Mouse (Mus musculus): ENCODE measurements around the gene Zfp580.
"Not testable (repeated sequence)": the region's sequence is repeated elsewhere in the genome, so short reads cannot be mapped to it uniquely, and the experiment has no call there.

The Zfp580 gene

DNA sequence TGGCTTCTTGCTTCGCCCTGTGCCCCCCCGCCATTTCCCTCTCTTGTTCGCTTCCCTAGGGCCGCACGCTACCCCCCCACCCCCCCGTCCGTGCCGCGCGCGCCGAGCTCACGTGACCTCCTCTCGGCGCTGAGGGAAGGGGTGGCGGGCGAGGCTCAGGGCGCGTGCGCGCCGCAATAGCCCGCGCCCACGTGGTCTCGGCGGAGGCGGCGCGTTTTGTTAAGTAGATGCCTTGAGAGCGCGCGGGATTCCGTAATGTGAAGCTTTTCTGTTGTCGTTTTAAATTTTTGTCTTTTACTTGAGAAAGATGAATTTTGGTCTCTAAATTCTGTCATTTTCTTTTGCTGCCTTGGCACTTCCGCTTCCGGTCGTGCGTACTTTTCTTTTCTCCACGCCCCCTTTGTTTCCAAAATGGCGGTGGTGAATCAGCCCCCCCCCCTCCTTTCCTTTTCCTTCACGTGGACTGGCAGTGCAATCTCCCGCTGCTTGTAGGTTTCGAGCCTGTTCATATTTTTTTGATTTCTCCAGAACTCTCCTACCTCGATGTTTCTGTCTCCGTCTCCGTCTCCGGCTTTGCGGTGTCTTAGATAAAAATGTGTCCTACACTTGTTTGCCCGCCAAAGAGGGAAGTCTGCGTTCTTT is 11.1 kb downstream of the Zfp580 start:
- peak; percentile 92 for DNase-seq (ENCODE audit: low read depth, low spot score)

DNA sequence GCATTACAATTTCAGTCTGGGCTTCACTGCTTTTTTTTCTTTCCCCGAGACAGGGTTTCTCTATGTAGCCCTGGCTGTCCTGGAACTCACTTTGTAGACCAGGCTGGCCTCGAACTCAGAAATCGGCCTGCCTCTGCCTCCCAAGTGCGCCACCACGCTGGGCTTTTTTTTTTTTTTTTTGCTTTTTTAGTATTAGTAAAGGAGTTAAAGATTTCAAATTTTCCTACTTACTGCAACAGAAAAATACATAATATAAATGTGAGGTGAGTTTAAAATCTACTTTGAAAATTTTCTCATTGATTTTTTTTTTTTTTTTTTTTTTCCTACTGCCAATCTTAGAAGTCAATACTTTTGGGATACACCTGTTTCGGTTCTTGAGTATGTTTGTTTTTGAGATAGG is 13.5 kb downstream of the Zfp580 start:
- no peak for DNase-seq (ENCODE audit: low read depth, low spot score)

DNA sequence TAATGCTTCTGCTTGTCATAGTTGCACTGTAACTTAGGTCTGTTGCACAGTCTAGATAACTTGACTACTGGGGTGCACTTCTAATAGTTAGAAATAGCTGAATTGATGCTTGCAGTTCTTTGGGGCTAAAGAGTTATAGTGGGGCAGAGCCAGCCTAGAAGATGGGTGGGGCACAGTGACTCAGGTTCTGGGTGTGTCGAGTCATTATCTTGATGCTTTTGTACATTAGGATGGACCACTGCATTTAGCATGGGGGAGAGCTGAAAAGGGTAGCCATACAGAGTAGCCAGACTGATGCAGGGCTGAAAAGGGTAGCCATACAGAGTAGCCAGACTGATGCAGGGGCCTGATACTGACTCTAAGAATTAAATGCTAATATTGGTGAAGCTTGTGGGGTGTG is 22.2 kb downstream of the Zfp580 start:
- no peak for DNase-seq (ENCODE audit: low read depth, low spot score)

DNA sequence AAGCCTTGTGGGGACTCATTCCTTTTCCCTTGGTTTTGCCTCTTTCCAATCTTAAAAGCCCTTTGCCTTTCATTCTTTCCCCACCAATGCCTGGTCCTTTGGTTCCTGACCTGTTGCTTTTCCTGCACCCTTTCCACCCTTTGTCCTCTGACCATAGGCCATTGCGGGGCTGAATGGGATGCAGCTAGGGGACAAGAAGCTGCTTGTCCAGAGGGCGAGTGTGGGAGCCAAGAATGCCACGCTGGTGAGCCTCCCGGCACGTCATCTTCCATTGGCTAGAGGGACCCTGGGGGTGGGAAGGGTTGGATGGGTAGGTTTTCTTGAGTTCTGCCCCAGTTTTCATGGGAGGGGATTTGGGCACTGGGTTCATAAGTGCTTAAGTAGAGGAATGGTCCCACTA is 23.6 kb downstream of the Zfp580 start:
- no peak for DNase-seq (ENCODE audit: low read depth, low spot score)

DNA sequence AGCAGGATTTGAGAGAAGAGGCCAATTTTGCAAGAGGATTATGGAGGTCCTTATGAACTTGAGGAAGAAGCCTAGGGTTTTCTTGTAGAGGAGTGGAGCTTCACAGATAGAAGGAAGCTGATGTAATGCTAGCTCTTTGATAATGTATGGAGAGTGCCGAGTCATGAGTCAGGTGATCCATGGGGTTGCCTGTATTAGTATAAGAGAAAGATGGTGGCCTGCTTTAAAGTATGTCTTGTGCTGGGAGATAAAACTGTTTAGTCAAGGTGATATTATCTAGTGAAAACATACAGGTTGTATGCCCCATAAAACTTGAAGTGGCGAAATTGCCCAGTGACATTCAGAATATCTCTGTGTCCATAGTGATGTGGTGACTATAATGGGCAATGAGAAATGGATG is 25.6 kb downstream of the Zfp580 start:
- DNase-seq (ENCODE audit: low read depth, low spot score): no peak

DNA sequence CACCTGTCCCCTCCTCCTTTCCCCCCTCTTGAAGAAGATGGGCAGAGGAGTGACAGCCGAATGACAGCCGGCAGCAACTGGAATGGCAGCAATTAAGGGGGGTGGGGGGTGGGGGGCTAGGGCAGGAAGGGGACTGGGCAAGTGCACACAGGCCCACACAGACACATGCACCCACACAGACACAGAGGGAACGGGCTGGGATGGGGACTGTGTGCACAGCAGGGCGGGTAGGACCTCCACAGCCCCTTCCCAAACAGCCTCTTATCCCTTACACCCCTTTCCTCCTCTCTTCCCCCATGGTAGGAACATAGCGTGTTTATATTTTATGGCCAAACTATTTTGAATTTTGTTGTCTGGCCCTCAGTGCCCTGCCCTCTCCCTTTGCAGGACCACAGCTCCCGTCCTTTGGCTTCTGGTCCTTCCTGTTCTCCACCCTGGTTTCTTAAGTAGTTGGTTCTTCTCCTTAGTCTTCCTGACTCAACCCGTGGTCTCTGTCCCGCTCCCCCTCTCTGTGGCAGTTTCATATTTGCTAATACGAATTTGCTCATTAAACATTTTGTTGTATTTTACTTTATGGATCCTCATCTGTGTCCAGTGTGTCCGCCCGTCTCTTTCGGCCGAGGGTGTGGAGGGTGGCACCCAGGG is 28.1 kb downstream of the Zfp580 start:
- not testable (repeated sequence) for DNase-seq (ENCODE audit: low read depth, low spot score)

DNA sequence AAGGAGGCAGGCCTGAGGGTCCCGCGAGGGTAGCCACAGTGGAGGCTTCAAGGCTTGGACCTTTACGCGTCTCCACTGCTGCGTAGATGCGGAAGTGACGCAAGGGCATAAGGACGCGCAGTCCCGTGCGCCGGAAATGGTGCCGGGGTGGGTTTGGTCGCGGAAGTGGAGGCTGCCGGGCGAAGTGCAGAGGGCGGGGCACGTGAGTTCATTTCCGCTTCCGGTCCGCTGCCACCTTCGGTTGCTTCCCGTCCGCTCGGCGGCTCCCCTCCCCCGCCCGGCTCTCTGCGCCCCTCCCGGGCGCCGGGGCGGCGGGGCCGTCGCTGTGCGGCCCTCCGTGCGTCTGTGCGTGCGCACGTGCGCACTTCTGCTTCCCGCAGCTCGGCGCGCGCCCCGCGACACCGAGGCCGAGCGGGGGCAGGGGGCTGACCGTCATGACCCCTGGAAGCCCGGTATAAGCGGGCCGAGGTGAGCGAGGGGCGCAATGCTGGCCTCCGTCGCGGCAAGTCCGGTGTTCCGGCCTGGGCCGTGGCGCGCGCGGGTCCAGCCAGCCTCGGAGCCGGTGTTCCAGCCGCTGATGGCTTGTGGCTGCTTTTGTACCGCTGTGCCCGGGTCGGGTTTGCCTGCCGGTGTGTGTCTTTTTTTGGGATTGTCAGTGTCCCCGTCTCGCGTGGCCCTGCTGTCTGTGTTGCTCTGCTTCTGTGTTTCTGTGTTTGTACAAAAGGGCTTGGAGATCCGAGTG is 28.8 kb downstream of the Zfp580 start, which contains the start of gene Epn1:
Gene Epn1 (plus strand): TSS at position 226 of the 742 bp plus-strand sequence.
- peak; percentile 98 for DNase-seq (ENCODE audit: low read depth, low spot score)

DNA sequence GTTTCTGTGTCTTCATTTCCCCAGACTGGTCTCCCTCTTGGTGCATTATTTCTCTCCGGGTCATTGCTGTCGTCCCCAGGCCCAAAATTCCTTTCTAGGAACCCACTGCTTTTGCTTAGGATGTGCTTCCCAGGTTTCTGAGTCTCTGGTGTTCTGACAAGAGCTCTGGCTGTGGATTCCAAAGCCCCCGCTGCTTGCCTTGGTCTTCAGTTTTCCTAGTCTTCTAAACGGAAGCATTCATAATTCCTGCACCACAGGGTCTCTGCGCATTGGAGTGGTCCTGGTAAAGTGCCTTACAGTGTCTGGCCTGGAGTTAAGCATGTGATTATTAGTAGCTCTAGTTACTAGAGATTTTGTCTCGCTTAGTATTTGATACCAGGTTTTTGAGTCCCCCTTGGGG is 29.5 kb downstream of the Zfp580 start:
- no peak for DNase-seq (ENCODE audit: low read depth, low spot score)

DNA sequence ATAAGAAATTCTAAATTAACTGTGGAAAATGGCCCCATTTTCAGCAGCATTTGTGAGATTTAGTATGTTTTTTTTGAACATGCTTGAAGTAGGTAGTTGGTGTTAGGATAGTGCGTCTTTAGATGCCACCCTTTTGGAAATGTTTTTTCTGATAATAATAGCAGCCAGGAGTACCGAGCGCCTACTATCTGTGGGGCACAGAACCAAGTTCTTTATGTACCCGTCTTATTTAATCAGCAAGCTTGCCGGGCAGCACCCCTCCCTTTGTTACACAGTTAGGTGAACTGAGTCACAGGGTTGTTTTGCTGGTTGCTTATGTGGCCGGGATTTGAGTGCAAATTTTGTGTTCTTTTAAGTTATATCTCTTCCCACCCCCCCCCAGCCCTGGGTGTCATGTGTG is 29.9 kb downstream of the Zfp580 start:
- DNase-seq (ENCODE audit: low read depth, low spot score): no peak

DNA sequence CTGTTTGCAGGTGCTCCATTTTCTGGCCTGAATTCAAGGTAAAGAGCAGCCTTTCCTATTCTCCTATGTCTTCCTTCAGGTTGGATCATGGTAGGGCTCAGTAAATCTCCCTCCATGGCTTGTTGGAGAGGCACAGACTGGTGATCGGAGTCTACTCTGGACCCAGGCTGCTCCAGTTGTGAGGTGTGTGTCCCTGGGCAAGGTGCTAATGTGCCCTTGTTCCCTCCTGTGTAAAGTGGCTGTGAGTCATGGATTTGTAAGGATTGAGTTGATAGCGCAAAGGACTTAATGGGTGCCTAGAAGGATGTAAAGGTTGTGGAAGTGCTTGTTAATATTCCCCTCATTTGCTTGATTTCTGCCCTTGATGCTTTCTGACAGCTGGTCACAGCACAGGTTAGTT is 30.6 kb downstream of the Zfp580 start:
- no peak for DNase-seq (ENCODE audit: low read depth, low spot score)

DNA sequence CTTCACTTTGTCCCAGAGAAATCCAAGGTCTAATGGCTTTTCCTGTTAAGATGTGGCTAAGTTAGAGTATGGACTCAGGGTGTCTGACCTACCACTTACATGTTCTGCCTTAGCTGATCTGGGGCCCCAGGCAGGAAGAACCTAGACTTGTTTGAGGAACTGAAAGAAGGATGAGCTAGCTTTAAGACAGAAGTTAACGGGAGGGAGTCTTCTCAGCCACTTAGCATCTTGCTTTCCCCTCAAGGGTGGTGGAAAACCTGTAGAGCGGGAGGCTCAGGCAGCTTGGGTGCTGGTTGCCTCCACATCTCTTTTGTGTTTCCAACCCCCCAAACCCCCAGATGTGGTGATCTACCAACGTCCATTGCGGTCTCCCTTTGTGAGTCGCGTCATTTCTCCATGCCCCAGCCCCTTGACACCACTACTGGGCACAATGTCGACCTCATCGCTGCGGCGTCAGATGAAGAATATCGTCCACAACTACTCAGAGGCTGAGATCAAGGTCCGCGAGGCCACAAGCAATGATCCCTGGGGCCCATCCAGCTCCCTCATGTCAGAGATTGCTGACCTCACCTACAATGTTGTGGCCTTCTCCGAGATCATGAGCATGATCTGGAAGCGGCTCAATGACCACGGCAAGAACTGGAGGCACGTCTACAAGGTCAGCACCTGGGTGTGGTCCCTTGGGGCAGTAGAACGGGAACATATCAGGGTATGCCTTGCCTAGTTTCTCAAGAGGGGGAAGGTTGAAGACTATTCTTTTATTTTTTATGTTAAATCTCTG is 32.2 kb downstream of the Zfp580 start:
- no peak for DNase-seq (ENCODE audit: low read depth, low spot score)

DNA sequence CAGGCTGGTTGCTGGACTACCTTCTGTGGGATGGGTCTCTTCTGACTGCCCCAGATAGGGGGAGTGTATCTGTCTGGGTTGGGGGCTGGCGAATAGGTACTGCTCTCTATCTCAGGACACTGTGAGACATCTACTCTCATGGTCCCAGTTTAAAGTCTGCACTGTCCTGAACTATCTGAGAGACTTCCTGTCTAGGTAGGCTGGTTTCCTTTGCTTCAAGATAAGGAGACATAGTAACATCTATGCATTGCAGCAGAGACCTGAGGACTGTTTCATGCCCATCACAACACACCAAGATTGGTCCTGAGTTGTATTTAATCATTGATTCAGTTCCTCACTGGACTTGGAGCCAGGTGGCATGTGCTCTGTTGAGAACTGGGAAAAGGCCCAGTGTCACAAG is 34.2 kb downstream of the Zfp580 start:
- no peak for DNase-seq (ENCODE audit: low read depth, low spot score)

DNA sequence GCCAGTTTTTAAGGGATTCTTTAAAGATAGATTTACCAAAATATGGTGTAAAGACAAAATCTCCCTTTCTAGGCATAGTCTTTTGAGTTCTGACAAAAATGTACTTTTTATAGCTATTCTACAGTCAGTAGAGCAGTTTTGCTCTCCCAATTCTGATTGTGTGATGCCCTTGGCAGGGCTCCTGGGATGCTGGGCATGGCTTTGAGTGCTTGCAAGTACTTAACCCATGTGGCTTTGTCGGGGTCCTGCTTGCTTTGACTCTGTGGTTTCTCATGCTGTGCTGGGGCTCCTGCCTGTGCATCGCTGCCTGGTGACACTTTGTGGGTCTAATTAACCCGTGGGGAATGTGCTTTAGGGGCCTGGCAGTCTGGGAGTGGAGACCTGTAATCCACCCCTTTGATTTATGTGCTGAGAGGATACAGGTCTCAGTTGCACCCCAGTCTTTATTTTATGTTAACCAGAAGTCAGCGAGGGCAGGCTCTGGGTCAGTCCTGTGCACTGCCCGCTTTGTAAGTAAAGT is 35.6 kb downstream of the Zfp580 start:
- DNase-seq (ENCODE audit: low read depth, low spot score): no peak

DNA sequence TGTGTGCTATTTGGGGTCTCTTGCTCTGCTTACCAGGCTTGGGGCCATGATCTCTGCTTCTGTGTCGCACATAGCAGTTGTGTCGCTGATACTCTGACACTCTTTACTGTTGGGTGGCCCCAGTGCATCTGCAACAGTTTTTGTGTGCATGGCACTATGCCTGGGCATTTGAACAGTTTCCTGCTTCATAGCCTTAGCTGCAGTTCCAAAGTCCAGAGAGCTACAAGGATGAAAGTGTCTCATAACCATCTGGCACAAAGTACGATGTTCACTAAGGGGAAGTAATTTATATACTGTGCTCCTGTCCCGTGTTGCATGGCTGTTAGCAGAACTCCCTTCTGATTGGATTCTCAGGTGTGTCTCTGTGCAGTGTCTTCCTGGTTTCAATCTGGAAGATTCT is 36.5 kb downstream of the Zfp580 start:
- DNase-seq (ENCODE audit: low read depth, low spot score): no peak

DNA sequence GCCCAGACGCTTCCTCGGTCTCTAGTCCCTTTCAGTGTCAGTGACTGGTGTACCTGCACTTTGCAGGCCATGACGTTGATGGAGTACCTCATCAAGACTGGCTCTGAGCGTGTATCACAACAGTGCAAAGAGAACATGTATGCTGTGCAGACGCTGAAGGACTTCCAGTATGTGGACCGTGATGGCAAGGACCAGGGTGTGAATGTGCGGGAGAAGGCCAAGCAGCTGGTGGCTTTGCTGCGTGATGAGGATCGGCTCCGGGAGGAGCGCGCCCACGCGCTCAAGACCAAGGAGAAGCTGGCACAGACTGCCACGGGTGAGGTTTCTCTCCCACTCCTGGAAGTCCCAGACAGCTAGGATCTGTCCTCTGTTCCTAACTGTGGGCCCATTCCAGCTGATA is 38.5 kb downstream of the Zfp580 start:
- no peak for DNase-seq (ENCODE audit: low read depth, low spot score)

DNA sequence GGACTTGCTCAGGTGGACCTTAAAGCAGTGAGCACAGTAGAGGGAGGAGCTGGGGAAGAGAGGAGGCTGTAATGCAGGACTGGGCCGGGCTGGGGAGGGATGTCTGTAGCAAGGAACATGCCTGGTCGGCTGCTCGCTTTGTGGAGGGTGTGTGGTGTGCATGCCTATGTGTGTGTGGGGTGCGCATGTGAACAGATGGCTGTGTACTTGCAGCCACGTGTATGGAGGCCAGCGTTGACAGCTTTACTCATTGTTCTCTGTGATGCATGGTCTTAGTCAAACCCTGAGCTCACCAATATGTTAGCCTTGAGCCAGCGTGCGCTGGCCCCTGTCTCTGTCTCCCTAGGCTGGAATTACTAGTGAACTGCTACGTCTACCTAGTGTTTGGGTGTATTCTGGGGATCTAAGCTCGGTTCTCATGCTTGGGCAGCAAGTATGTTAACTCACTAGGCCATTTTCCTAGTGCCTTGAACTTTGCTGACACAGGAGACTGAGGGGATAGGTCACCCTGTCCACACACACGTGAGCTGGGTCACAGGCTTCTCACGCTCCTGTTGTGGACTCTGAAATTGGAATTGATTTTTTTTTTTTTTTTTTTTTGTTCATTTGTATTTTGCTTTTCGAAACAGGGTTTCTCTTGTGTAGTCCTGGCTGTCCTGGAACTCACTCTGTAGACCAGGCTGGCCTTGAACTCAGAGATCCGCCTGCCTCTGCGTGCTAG is 39.8 kb downstream of the Zfp580 start:
- DNase-seq (ENCODE audit: low read depth, low spot score): no peak

DNA sequence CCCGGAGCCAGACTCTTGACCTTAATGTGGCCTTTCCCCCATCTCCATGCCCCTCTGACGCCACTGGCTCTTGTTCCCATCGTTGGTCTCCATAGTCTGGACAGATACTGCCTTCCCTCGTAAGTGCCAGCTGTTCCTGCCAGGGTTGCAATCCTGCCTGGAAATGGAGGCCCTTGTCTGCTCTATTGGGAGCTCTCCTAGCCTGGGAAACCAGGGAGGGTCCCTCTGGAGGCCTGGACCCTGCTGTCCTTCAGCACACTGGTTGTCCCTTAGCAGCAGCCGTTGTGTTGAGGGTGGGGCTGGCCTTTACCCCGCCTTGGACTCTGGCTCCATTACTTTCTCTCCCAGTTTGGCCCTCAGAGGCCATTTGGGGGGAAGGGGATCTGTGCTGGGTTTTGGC is 41.0 kb downstream of the Zfp580 start:
- DNase-seq (ENCODE audit: low read depth, low spot score): no peak

DNA sequence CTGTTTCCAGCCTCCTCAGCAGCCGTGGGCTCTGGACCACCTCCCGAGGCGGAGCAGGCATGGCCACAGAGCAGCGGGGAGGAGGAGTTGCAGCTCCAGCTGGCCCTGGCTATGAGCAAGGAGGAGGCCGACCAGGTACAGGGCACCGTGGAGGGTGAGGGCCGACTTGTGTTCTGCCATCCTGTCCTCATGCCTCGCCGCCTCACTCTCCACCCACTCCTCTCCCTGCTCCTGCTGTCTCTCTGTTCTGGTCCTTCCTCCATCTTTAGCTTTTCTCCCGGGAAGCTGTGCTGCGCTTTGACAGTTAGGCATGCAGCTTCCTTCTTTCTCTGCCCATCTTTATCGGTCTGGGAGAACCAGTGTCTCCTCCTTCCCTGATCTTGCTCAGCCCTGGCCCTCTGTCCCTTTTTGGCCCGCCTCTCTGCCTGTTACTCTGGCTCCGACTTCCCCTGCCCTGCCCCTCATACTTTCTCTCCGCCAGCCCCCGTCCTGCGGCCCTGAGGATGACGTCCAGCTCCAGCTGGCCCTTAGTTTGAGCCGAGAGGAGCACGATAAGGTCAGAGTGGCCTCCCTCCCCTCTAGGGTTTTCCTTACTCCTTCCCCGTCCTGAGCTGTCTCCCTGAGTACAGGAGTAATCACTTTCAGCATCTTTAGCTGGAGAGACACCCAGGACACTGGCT is 41.6 kb downstream of the Zfp580 start:
- DNase-seq (ENCODE audit: low read depth, low spot score): no peak

DNA sequence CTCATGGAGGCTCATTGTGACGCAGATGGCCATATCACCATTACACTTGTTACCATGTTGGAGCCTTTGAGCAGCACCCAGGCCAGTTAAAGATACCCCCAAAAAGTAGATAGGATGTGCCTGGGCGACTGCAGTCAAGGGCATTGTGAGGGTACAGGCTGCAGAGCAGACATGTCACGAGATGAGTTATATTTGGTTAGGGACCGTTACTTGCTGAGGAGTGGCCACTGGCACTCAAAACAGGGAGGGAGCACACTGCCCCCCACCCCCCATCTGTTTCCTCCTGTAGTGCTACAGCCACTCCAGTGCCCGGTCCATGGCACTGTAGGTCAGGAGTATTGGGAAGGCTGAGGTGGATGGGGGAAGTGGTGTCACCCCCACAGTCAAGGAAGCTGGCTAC is 47.4 kb downstream of the Zfp580 start:
- no peak for DNase-seq (ENCODE audit: low read depth, low spot score)

DNA sequence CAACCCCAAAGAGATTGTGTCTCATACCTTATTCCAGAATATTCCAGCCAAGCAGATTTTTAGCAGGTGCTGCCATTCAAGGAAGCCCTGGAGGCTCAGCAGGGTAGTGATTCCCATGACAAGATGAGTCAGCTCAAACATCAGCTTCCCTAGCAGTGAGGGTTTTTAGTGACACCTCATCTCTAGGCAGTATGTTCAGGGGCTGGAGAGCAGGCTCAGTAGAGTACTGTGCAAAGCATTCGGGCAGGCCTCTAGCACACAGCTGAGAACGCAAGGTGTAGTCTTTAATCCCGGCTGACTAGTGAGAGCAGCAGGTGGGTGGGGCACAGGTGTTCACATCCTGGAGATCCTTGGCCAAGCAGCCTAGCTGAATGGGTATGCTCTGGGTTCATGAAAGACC is 48.5 kb downstream of the Zfp580 start:
- DNase-seq (ENCODE audit: low read depth, low spot score): peak; percentile 62
